Mouse (Mus musculus) v-Abl transformed pro-B cells (cell line): ENCODE results near the gene Prss57.

Experiments used
- in situ Hi-C, 2 experiments: fragments of 400-800 bp; cut with MboI; formaldehyde crosslinking; loops; one replicate each; pipeline ENCODE4 v1.15.1; 2025; ENCODE audit not compliant: unreplicated experiment in 2 of 2

Gene Prss57

GRCm38 (mm10) chr10:79733847-79734246 lies 56.9 kb downstream of the Prss57 start:
- in situ Hi-C loops = loop anchor here in 1 of 2 experiments (5.0 kb wide), 1 partner anchor 83 kb away; no protein-coding TSS in a partner anchor

- in situ Hi-C loops = loop anchor here in 1 of 2 experiments (5.0 kb wide), 1 partner anchor 85 kb away; no protein-coding TSS in a partner anchor
Measured at GRCm38 (mm10) chr10:79732500-79732899, 58.3 kb downstream of the Prss57 start.
